Mouse (Mus musculus) brain, embryonic 14.5 days (tissue): ENCODE measurements around the gene Tspan5.

ENCODE experiments used
- CTCF ChIP-seq: fragments of 200-500 bp; IDR thresholded peaks from 2 replicates; pipeline ENCODE4 v1.5.1; 2012; ENCODE audit warnings: inconsistent platforms, mild to moderate bottlenecking, moderate library complexity, borderline replicate concordance; ENCODE audit not compliant: insufficient read depth, insufficient read length; ENCODE audit errors: extremely low read depth
- POLR2A ChIP-seq: fragments of 200-500 bp; IDR thresholded peaks from 2 replicates; pipeline ENCODE4 v1.6.1; 2012; ENCODE audit warnings: mild to moderate bottlenecking, inconsistent platforms, borderline replicate concordance; ENCODE audit not compliant: poor library complexity, insufficient read depth, insufficient read length, severe bottlenecking; ENCODE audit errors: extremely low read depth

GRCm38 (mm10) chr3:138712452-138713140, 29.4 kb upstream of the Tspan5 start:
- TF ChIP-seq POLR2A (no peak), CTCF (no peak)
